Mouse (Mus musculus): ENCODE data around the gene Tnfsf11.
A peak's percentile ranks its signal among the peaks of the same experiment; 100 is the strongest.

The Tnfsf11 gene

GRCm38 (mm10) chr14:78307286-78308237 is at the start of gene Tnfsf11:
TSS of gene Tnfsf11 (minus strand) at chr14:78308043.
- peak in 1 of 2 experiments; percentile 3 for DNase-seq (ENCODE audit: low spot score in 2 of 2)

- DNase-seq (ENCODE audit: low spot score in 2 of 2) = no peak
These were observed 48.9 kb upstream of the Tnfsf11 start for GRCm38 (mm10) chr14:78356764-78357163.

- DNase-seq (ENCODE audit: low spot score in 2 of 2) = no peak
These were observed 47.5 kb upstream of the Tnfsf11 start for GRCm38 (mm10) chr14:78355381-78355780.

GRCm38 (mm10) chr14:78352865-78353264 is 45.0 kb upstream of the Tnfsf11 start:
- no peak for DNase-seq (ENCODE audit: low spot score in 2 of 2)

- DNase-seq (ENCODE audit: low spot score in 2 of 2) = no peak
These were observed 43.7 kb upstream of the Tnfsf11 start for GRCm38 (mm10) chr14:78351544-78351943.

- no peak for DNase-seq (ENCODE audit: low spot score in 2 of 2)
These were observed 39.9 kb upstream of the Tnfsf11 start for GRCm38 (mm10) chr14:78347715-78348114.

GRCm38 (mm10) chr14:78343007-78343406 is 35.2 kb upstream of the Tnfsf11 start:
- DNase-seq (ENCODE audit: low spot score in 2 of 2) = no peak

GRCm38 (mm10) chr14:78342146-78342545 is 34.3 kb upstream of the Tnfsf11 start:
- DNase-seq (ENCODE audit: low spot score in 2 of 2) = no peak

GRCm38 (mm10) chr14:78333341-78333740 is 25.5 kb upstream of the Tnfsf11 start:
- DNase-seq (ENCODE audit: low spot score in 2 of 2) = no peak

GRCm38 (mm10) chr14:78331368-78331767 is 23.5 kb upstream of the Tnfsf11 start:
- DNase-seq (ENCODE audit: low spot score in 2 of 2) = no peak

- no peak for DNase-seq (ENCODE audit: low spot score in 2 of 2)
These were observed 22.9 kb upstream of the Tnfsf11 start for GRCm38 (mm10) chr14:78330576-78331300.

GRCm38 (mm10) chr14:78329765-78330451 is 22.1 kb upstream of the Tnfsf11 start:
- no peak for DNase-seq (ENCODE audit: low spot score in 2 of 2)

GRCm38 (mm10) chr14:78323356-78323755 is 15.5 kb upstream of the Tnfsf11 start:
- no peak for DNase-seq (ENCODE audit: low spot score in 2 of 2)

- DNase-seq (ENCODE audit: low spot score in 2 of 2) = no peak
These were observed 15.1 kb upstream of the Tnfsf11 start for GRCm38 (mm10) chr14:78322916-78323315.

GRCm38 (mm10) chr14:78320248-78320647 is 12.4 kb upstream of the Tnfsf11 start:
- no peak for DNase-seq (ENCODE audit: low spot score in 2 of 2)

GRCm38 (mm10) chr14:78319580-78319979 is 11.7 kb upstream of the Tnfsf11 start:
- no peak for DNase-seq (ENCODE audit: low spot score in 2 of 2)

GRCm38 (mm10) chr14:78319000-78319399 is 11.2 kb upstream of the Tnfsf11 start:
- no peak for DNase-seq (ENCODE audit: low spot score in 2 of 2)

- DNase-seq (ENCODE audit: low spot score in 2 of 2) = no peak
These were observed 9.8 kb upstream of the Tnfsf11 start for GRCm38 (mm10) chr14:78317623-78318022.

GRCm38 (mm10) chr14:78300914-78301313 is 6.9 kb downstream of the Tnfsf11 start:
- DNase-seq (ENCODE audit: low spot score in 2 of 2) = no peak

GRCm38 (mm10) chr14:78292687-78293086 is 15.2 kb downstream of the Tnfsf11 start:
- DNase-seq (ENCODE audit: low spot score in 2 of 2) = no peak

- DNase-seq (ENCODE audit: low spot score in 2 of 2) = no peak
These were observed 17.8 kb downstream of the Tnfsf11 start for GRCm38 (mm10) chr14:78289912-78290523.

GRCm38 (mm10) chr14:78288903-78289302 is 18.9 kb downstream of the Tnfsf11 start:
- DNase-seq (ENCODE audit: low spot score in 2 of 2) = no peak

All from urinary bladder, adult 18-20 months (tissue).